Mouse (Mus musculus) C2C12 (cell line): ENCODE results near the gene Grm4.

Source experiments
- CEBPB ChIP-seq: IDR thresholded peaks from one replicate; pipeline ENCODE4 v1.6.1; 2011; ENCODE audit warnings: low read depth, mild to moderate bottlenecking, control low read depth, moderate library complexity
- CTCF ChIP-seq: IDR thresholded peaks from one replicate; pipeline ENCODE4 v1.5.1; 2011; ENCODE audit not compliant: control insufficient read depth, insufficient read depth, insufficient read length
- FOSL1 ChIP-seq: IDR thresholded peaks from one replicate; pipeline ENCODE4 v1.8.0; 2011; ENCODE audit warnings: mild to moderate bottlenecking, low read length; ENCODE audit not compliant: poor library complexity, insufficient read depth, severe bottlenecking
- MAX ChIP-seq: IDR thresholded peaks from one replicate; pipeline ENCODE4 v1.6.1; 2011; ENCODE audit warnings: mild to moderate bottlenecking, control low read depth
- MYOD1 ChIP-seq: IDR thresholded peaks from one replicate; pipeline ENCODE4 v1.6.1; 2011; ENCODE audit warnings: low read depth; ENCODE audit not compliant: control insufficient read depth, insufficient read length
- MYOG ChIP-seq: IDR thresholded peaks from one replicate; pipeline ENCODE4 v1.6.1; 2011; ENCODE audit not compliant: control insufficient read depth, insufficient read length; ENCODE audit errors: extremely low read depth
- USF1 ChIP-seq: IDR thresholded peaks from one replicate; pipeline ENCODE4 v1.6.1; 2011; ENCODE audit warnings: low read depth, mild to moderate bottlenecking, control low read depth, moderate library complexity

DNA sequence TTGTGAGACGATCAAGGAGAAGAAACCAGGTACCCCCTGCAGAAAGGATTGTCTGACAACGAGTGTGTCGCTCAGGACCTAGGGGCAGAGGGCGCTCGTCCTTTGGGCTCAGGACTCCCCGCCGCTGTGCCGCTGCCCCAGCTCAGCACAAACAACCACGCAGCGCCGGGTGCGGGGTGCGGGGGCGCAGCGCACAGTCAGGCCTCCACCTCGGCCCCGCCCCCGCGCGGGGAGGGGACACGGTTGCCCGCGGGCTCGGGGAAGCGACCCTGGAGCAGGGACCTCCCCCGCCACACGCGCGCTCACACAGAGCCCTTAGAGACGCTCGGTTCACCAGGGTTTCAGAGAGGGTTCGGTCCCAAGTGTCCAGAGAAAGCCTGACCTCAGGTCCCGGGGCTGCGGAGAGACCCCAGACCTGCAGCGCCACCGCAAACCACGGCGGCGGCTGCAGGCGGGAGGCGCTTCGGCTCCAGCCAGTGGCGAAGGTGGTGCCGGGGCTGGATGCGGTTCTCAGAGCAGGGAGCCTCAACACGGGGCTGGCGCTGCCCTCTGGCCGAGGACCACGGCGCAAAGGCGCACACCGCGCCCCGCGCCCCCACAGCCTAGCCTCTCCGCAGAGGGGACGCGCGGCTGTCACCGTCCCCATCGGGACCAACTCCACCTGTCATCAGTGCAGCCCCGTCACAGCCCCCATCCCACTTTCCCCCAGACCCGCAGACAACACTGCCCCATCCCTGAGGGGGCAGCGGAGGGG is 9.2 kb downstream of the Grm4 start:
- TF ChIP-seq MAX (no peak), CTCF (no peak), CEBPB (no peak), MYOD1 (no peak), MYOG (no peak), FOSL1 (no peak), USF1 (no peak)
